Mouse (Mus musculus) kidney, adult 2 months (tissue): ENCODE measurements around the gene Atg5. TPM values are rescaled to one million over a fixed set of nuclear protein-coding genes. Genes with fewer than 3 reads are reported as not detected.

ENCODE experiments used
- DNase-seq: peaks from one replicate; pipeline ENCODE4 v3.0.0; 2021
- H3K27ac ChIP-seq: fragments of 200-500 bp; 2 replicates; pipeline ENCODE4 v1.5.1; 2012; ENCODE audit warnings: low read depth, low read length, control low read depth, inconsistent platforms; ENCODE audit not compliant: insufficient read depth
- H3K27me3 ChIP-seq: fragments of 200-500 bp; replicated peaks from 2 replicates; pipeline ENCODE4 v1.6.1; 2012; ENCODE audit warnings: mild to moderate bottlenecking, moderate library complexity, low read length, inconsistent platforms; ENCODE audit not compliant: control insufficient read depth, insufficient read depth
- H3K36me3 ChIP-seq: fragments of 200-500 bp; 2 replicates; pipeline ENCODE4 v1.6.1; 2012; ENCODE audit warnings: mild to moderate bottlenecking, moderate library complexity, low read length, inconsistent platforms; ENCODE audit not compliant: control insufficient read depth, insufficient read depth
- H3K4me1 ChIP-seq: fragments of 200-500 bp; 2 replicates; pipeline ENCODE4 v1.6.1; 2011; ENCODE audit warnings: low read length; ENCODE audit not compliant: control insufficient read depth, insufficient read depth
- H3K4me3 ChIP-seq: fragments of 200-500 bp; 2 replicates; pipeline ENCODE4 v1.5.1; 2011; ENCODE audit warnings: mild to moderate bottlenecking, low read depth, low read length, control low read depth; ENCODE audit not compliant: insufficient read depth
- CTCF ChIP-seq: fragments of 200-500 bp; conservative IDR thresholded peaks from 2 replicates; pipeline ENCODE4 v1.5.1; 2011; ENCODE audit warnings: low read depth, mild to moderate bottlenecking, control low read depth, low read length, moderate library complexity, mixed read lengths; ENCODE audit not compliant: insufficient read depth, insufficient read length
- POLR2A ChIP-seq: fragments of 200-500 bp; IDR thresholded peaks from one replicate; pipeline ENCODE4 v1.6.1; 2011; ENCODE audit warnings: low read depth, low read length, control low read depth
- WGBS: fragments of 180-500 bp; shearing (Covaris S2); methylation state at CpG from one replicate; pipeline ENCODE4 v1.1.7; 2018; 5-methylcytosine and 5-hydroxymethylcytosine counted together
- polyA plus RNA-seq: library from polyadenylated mRNA; depleted of rRNA; stranded (reverse); fragments of >200 nt; gene quantifications from 2 replicates; pipeline ENCODE4 v1.2.3, GENCODE M21; 2012

The Atg5 gene
- polyA plus RNA-seq, 1 experiment, result 13.5 TPM

GRCm38 (mm10) chr10:44266561-44266960 lies 1.6 kb upstream of the Atg5 start:
- Histone ChIP-seq H3K4me3 (no peak overlapping the region), H3K27me3 (no peaks in the 10 kb centered on the region), H3K36me3 (no peaks in the 10 kb centered on the region), H3K4me1 (peaks cover 5% of the 10 kb centered on the region), H3K27ac (peak overlapping the region; percentile 37; the same call in 1 of the 2 replicates)
- peak; percentile 76 for DNase-seq
- TF ChIP-seq POLR2A, result no peak
- no peak for TF ChIP-seq CTCF

- Histone ChIP-seq H3K4me3 (peak overlapping the region; percentile 83), H3K27ac (peak overlapping the region; percentile 28), H3K4me1 (peaks cover 5% of the 10 kb centered on the region), H3K36me3 (no peaks in the 10 kb centered on the region), H3K27me3 (no peaks in the 10 kb centered on the region)
- DNase-seq, result no peak
- TF ChIP-seq CTCF (no peak), POLR2A (no peak)
- WGBS, result 1% methylated on average over 11 of the region's 11 CpGs
Observed at GRCm38 (mm10) chr10:44267426-44268142, 574 bp upstream of the Atg5 start.

GRCm38 (mm10) chr10:44269211-44269610 lies 1.1 kb downstream of the Atg5 start:
- DNase-seq, result peak; percentile 22
- no peak overlapping the region for H3K4me3 ChIP-seq
- no peaks in the 10 kb centered on the region for H3K36me3 ChIP-seq
- WGBS, result 61% methylated on average over 2 of the region's 2 CpGs
- TF ChIP-seq POLR2A (no peak), CTCF (no peak)
- no peaks in the 10 kb centered on the region for H3K27me3 ChIP-seq
- H3K27ac ChIP-seq, result no peak overlapping the region
- peaks cover 5% of the 10 kb centered on the region for H3K4me1 ChIP-seq

- TF ChIP-seq CTCF, result no peak
- no peak for TF ChIP-seq POLR2A
- no peak for DNase-seq
- 79% methylated on average over 1 of the region's 1 CpGs for WGBS
Observed at GRCm38 (mm10) chr10:44282323-44282722, 14.2 kb downstream of the Atg5 start.

GRCm38 (mm10) chr10:44285106-44285505 lies 16.9 kb downstream of the Atg5 start:
- H3K4me1 ChIP-seq, result peaks cover 4% of the 10 kb centered on the region; the same call in 1 of the 2 replicates
- H3K4me3 ChIP-seq, result no peak overlapping the region
- WGBS, result 84% methylated on average over 1 of the region's 1 CpGs
- no peaks in the 10 kb centered on the region; the same call in none of the 2 replicates for H3K36me3 ChIP-seq
- TF ChIP-seq POLR2A, result no peak
- no peak for TF ChIP-seq CTCF
- H3K27me3 ChIP-seq, result no peaks in the 10 kb centered on the region
- DNase-seq, result no peak
- H3K27ac ChIP-seq, result no peak overlapping the region

More at GRCm38 (mm10) chr10:44282323-44282722, 14.2 kb downstream of the Atg5 start:
- H3K36me3 ChIP-seq, result no peaks in the 10 kb centered on the region; the same call in none of the 2 replicates
- H3K27me3 ChIP-seq, result no peaks in the 10 kb centered on the region
- H3K4me3 ChIP-seq, result no peak overlapping the region
- H3K4me1 ChIP-seq, result peaks cover 4% of the 10 kb centered on the region; the same call in 1 of the 2 replicates
- no peak overlapping the region for H3K27ac ChIP-seq

GRCm38 (mm10) chr10:44285935-44286334 lies 17.8 kb downstream of the Atg5 start:
- no peak for TF ChIP-seq CTCF
- no peak for TF ChIP-seq POLR2A
- Histone ChIP-seq H3K27ac (no peak overlapping the region), H3K27me3 (no peaks in the 10 kb centered on the region), H3K4me3 (no peak overlapping the region), H3K36me3 (peaks cover 1% of the 10 kb centered on the region), H3K4me1 (peaks cover 4% of the 10 kb centered on the region; the same call in 1 of the 2 replicates)
- no peak for DNase-seq
- WGBS, result 86% methylated on average over 4 of the region's 4 CpGs

GRCm38 (mm10) chr10:44290876-44291275 lies 22.7 kb downstream of the Atg5 start:
- Histone ChIP-seq H3K4me1 (no peaks in the 10 kb centered on the region), H3K4me3 (no peak overlapping the region), H3K27ac (no peak overlapping the region), H3K27me3 (no peaks in the 10 kb centered on the region), H3K36me3 (peaks cover 1% of the 10 kb centered on the region)
- no peak for DNase-seq
- 93% methylated on average over 2 of the region's 2 CpGs for WGBS
- TF ChIP-seq POLR2A (no peak), CTCF (no peak)

- no peak overlapping the region for H3K27ac ChIP-seq
- H3K4me3 ChIP-seq, result no peak overlapping the region
- peak; percentile 52 for DNase-seq
- peaks cover 1% of the 10 kb centered on the region; the same call in 1 of the 2 replicates for H3K36me3 ChIP-seq
- no peaks in the 10 kb centered on the region for H3K4me1 ChIP-seq
- no peaks in the 10 kb centered on the region for H3K27me3 ChIP-seq
- no peak; the same call in 1 of the 2 replicates for TF ChIP-seq CTCF
- TF ChIP-seq POLR2A, result no peak
- 43% methylated on average over 3 of the region's 3 CpGs for WGBS
Observed at GRCm38 (mm10) chr10:44292205-44292604, 24.0 kb downstream of the Atg5 start.
